Mouse (Mus musculus): ENCODE measurements around the gene Hsd11b1. TPM values are rescaled to one million over a fixed set of nuclear protein-coding genes. Genes with fewer than 3 reads are reported as not detected.

Gene Hsd11b1
- polyA plus RNA-seq, 1 experiment from 2014 or later = 0.87 TPM

- H3K9me3 ChIP-seq (ENCODE audit: control insufficient read depth, low read length) = no peaks in the 10 kb centered on the region
- peak overlapping the region; percentile 33 for H3K4me2 ChIP-seq (ENCODE audit: low read length)
- whole genome bisulfite sequencing = 54% methylated on average over 6 of the region's 6 CpGs
- H3K9ac ChIP-seq (ENCODE audit: low read length) = no peak overlapping the region
- peaks cover 11% of the 10 kb centered on the region; the same call in 1 of the 2 replicates for H3K4me1 ChIP-seq (replicated peaks; ENCODE audit: control insufficient read depth, insufficient read depth, low read length)
- no peaks in the 10 kb centered on the region for H3K36me3 ChIP-seq (ENCODE audit: control insufficient read depth, insufficient read depth, low read length)
- H3K27me3 ChIP-seq (replicated peaks; ENCODE audit: control insufficient read depth, insufficient read depth, low read length) = no peaks in the 10 kb centered on the region
- no peak overlapping the region for H3K4me3 ChIP-seq (ENCODE audit: low read depth, low read length)
- peak; percentile 67 for DNase-seq (ENCODE audit: low spot score)
- H3K27ac ChIP-seq (ENCODE audit: low read depth) = no peak overlapping the region
- ATAC-seq (replicated peaks; ENCODE audit: low FRiP score, low TSS enrichment, low read depth) = peak; percentile 91
Observed at GRCm38 (mm10) chr1:193301216-193302092, 37.6 kb upstream of the Hsd11b1 start.

GRCm38 (mm10) chr1:193299995-193300394 is 36.1 kb upstream of the Hsd11b1 start:
- H3K4me3 ChIP-seq (ENCODE audit: low read depth, low read length) = no peak overlapping the region
- H3K27me3 ChIP-seq (replicated peaks; ENCODE audit: control insufficient read depth, insufficient read depth, low read length) = no peaks in the 10 kb centered on the region
- no peak overlapping the region for H3K9ac ChIP-seq (ENCODE audit: low read length)
- no peaks in the 10 kb centered on the region for H3K9me3 ChIP-seq (ENCODE audit: control insufficient read depth, low read length)
- WGBS = 67% methylated on average over 1 of the region's 1 CpGs
- H3K4me2 ChIP-seq (ENCODE audit: low read length) = no peak overlapping the region
- ATAC-seq (replicated peaks; ENCODE audit: low FRiP score, low TSS enrichment, low read depth) = no peak
- no peak for DNase-seq (ENCODE audit: low spot score)
- no peaks in the 10 kb centered on the region for H3K36me3 ChIP-seq (ENCODE audit: control insufficient read depth, insufficient read depth, low read length)
- no peak overlapping the region for H3K27ac ChIP-seq (ENCODE audit: low read depth)
- H3K4me1 ChIP-seq (replicated peaks; ENCODE audit: control insufficient read depth, insufficient read depth, low read length) = peaks cover 11% of the 10 kb centered on the region; the same call in 1 of the 2 replicates

DNA sequence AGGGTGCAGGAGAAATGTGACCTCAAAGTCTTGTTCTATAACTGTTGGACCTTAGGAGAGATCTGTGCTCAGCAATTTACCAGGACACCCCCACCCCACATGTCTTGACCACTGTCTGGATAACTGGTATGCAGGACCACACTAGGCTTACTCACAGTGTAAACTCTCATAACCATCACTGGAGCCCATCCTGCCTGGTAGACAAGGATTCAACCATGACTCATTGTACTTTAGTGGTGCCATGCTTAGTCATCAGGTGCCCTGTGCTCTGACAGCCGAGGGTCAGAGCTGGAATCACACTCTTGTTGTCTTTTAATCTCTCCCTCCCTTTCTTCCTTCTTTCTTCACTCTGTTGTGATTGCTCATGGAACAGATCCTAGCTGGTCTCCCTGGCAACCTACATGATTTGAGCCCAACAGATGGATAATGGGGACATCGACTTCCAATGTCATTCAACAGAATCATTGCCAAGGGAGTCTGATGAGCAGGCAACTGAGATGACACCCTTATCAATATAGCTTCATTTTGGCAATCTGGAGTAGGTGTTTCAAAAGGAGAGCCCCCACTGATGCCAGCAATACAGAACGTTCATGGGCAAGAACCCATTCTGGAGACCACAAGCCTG is 34.4 kb upstream of the Hsd11b1 start:
- Histone ChIP-seq H3K9me3 (ENCODE audit: control insufficient read depth, low read length) (no peaks in the 10 kb centered on the region), H3K36me3 (ENCODE audit: control insufficient read depth, insufficient read depth, low read length) (no peaks in the 10 kb centered on the region), H3K4me1 (replicated peaks; ENCODE audit: control insufficient read depth, insufficient read depth, low read length) (peaks cover 11% of the 10 kb centered on the region; the same call in 1 of the 2 replicates), H3K4me2 (ENCODE audit: low read length) (no peak overlapping the region), H3K27ac (ENCODE audit: low read depth) (no peak overlapping the region), H3K9ac (ENCODE audit: low read length) (no peak overlapping the region), H3K4me3 (ENCODE audit: low read depth, low read length) (no peak overlapping the region), H3K27me3 (replicated peaks; ENCODE audit: control insufficient read depth, insufficient read depth, low read length) (no peaks in the 10 kb centered on the region)
- WGBS = 85% methylated on average over 3 of the region's 3 CpGs
- DNase-seq (ENCODE audit: low spot score) (no peak), ATAC-seq (replicated peaks; ENCODE audit: low FRiP score, low TSS enrichment, low read depth) (no peak)

DNA sequence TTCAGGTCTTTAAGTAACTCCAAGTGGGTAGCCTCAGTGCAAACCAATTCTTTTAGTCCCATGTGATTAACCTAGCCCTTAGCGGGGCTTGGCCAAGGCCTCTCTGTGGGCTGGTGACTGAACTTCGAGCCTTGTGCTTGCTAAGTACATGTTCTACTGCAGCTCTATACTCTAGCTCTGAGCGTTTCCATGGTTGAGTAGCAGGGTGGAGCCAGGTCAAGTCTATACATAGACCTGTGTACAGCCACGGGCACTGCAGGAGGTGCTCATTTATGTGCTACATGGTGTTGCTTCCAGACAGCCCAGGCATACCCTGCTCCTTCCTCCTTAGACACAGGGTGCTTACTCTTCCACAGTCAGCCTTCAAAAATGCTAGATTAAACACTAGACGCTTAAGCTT is 32.0 kb upstream of the Hsd11b1 start:
- no peak overlapping the region for H3K27ac ChIP-seq (ENCODE audit: low read depth)
- H3K4me3 ChIP-seq (ENCODE audit: low read depth, low read length) = no peak overlapping the region
- WGBS = 75% methylated on average over 5 of the region's 5 CpGs
- ATAC-seq (replicated peaks; ENCODE audit: low FRiP score, low TSS enrichment, low read depth) = no peak
- no peak overlapping the region for H3K4me2 ChIP-seq (ENCODE audit: low read length)
- H3K36me3 ChIP-seq (ENCODE audit: control insufficient read depth, insufficient read depth, low read length) = no peaks in the 10 kb centered on the region
- H3K27me3 ChIP-seq (replicated peaks; ENCODE audit: control insufficient read depth, insufficient read depth, low read length) = no peaks in the 10 kb centered on the region
- no peak overlapping the region for H3K9ac ChIP-seq (ENCODE audit: low read length)
- no peaks in the 10 kb centered on the region for H3K9me3 ChIP-seq (ENCODE audit: control insufficient read depth, low read length)
- no peaks in the 10 kb centered on the region for H3K4me1 ChIP-seq (replicated peaks; ENCODE audit: control insufficient read depth, insufficient read depth, low read length)
- DNase-seq (ENCODE audit: low spot score) = no peak

- Histone ChIP-seq H3K9ac (ENCODE audit: low read length) (no peak overlapping the region), H3K27me3 (replicated peaks; ENCODE audit: control insufficient read depth, insufficient read depth, low read length) (no peaks in the 10 kb centered on the region), H3K9me3 (ENCODE audit: control insufficient read depth, low read length) (no peaks in the 10 kb centered on the region), H3K4me3 (ENCODE audit: low read depth, low read length) (no peak overlapping the region), H3K27ac (ENCODE audit: low read depth) (no peak overlapping the region), H3K4me1 (replicated peaks; ENCODE audit: control insufficient read depth, insufficient read depth, low read length) (no peaks in the 10 kb centered on the region), H3K36me3 (ENCODE audit: control insufficient read depth, insufficient read depth, low read length) (no peaks in the 10 kb centered on the region), H3K4me2 (ENCODE audit: low read length) (no peak overlapping the region)
- ATAC-seq (replicated peaks; ENCODE audit: low FRiP score, low TSS enrichment, low read depth) (no peak), DNase-seq (ENCODE audit: low spot score) (no peak)
- 79% methylated on average over 3 of the region's 3 CpGs for WGBS
Observed at GRCm38 (mm10) chr1:193293926-193294325, 30.1 kb upstream of the Hsd11b1 start.

DNA sequence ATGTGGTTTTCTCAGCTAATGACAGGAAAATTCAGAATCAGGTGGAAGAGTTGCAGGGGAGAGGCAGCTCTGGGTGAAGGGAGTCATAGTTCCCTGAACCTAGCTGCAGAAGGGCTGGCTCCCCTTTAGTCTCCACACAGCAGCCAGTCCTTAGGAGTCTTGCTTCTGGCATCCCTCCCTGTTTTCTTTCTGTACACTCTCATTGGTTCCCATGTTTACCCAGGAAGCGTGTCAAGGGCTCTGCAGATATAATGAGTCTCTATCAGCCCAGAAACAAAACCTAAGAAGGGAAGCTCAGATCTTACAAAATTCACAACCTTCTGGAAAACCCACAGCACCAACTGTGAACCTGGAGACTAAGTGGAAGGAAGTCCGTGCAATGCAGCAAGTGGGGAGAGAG is 29.2 kb upstream of the Hsd11b1 start:
- no peak overlapping the region for H3K9ac ChIP-seq (ENCODE audit: low read length)
- H3K4me2 ChIP-seq (ENCODE audit: low read length) = no peak overlapping the region
- 53% methylated on average over 2 of the region's 2 CpGs for WGBS
- H3K4me1 ChIP-seq (replicated peaks; ENCODE audit: control insufficient read depth, insufficient read depth, low read length) = no peaks in the 10 kb centered on the region
- DNase-seq (ENCODE audit: low spot score) = no peak
- H3K36me3 ChIP-seq (ENCODE audit: control insufficient read depth, insufficient read depth, low read length) = no peaks in the 10 kb centered on the region
- H3K9me3 ChIP-seq (ENCODE audit: control insufficient read depth, low read length) = no peaks in the 10 kb centered on the region
- no peak for ATAC-seq (replicated peaks; ENCODE audit: low FRiP score, low TSS enrichment, low read depth)
- H3K27me3 ChIP-seq (replicated peaks; ENCODE audit: control insufficient read depth, insufficient read depth, low read length) = no peaks in the 10 kb centered on the region
- H3K27ac ChIP-seq (ENCODE audit: low read depth) = no peak overlapping the region
- H3K4me3 ChIP-seq (ENCODE audit: low read depth, low read length) = no peak overlapping the region

DNA sequence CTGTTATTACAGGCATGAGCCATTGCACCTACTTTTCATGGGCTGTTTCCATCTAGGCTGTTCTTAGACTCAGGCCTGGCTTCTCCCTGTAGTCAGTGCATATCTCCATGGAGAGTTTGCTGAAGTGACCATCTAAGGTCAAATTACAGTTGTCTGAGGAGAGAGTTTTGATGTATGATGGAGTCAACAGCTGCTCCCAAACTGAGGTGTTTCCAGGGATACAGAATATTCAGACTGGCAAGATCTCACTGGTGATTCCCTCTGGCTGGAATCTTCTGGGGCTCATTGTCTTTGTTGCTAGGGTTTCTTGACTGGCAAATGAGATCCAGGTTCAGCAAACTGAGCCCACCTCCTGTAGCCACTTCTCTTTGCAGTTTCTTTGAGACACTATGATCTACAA is 26.8 kb upstream of the Hsd11b1 start:
- Histone ChIP-seq H3K36me3 (ENCODE audit: control insufficient read depth, insufficient read depth, low read length) (no peaks in the 10 kb centered on the region), H3K4me2 (ENCODE audit: low read length) (no peak overlapping the region), H3K4me1 (replicated peaks; ENCODE audit: control insufficient read depth, insufficient read depth, low read length) (no peaks in the 10 kb centered on the region), H3K27ac (ENCODE audit: low read depth) (no peak overlapping the region), H3K9ac (ENCODE audit: low read length) (no peak overlapping the region), H3K27me3 (replicated peaks; ENCODE audit: control insufficient read depth, insufficient read depth, low read length) (no peaks in the 10 kb centered on the region), H3K9me3 (ENCODE audit: control insufficient read depth, low read length) (no peaks in the 10 kb centered on the region), H3K4me3 (ENCODE audit: low read depth, low read length) (no peak overlapping the region)
- ATAC-seq (replicated peaks; ENCODE audit: low FRiP score, low TSS enrichment, low read depth) (no peak), DNase-seq (ENCODE audit: low spot score) (no peak)

DNA sequence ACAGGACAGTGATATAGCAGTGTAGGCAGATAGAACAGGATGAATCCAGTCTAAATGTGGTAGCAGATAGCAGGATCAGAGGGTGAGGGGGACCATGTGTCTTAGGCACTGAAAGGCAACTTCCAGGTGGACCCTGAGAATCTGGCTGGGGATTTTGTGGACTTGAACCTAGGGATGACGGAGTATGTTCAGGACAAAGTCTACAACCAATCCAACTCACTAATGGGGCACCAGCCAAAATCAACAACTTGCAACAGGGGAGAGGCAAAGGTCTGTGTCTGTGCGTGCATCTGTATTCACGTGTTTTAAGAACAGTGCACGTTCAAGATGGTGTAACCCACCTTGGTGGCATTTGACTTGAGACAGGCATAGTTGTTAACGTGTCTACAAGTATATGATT is 26.0 kb upstream of the Hsd11b1 start:
- ATAC-seq (replicated peaks; ENCODE audit: low FRiP score, low TSS enrichment, low read depth) (no peak), DNase-seq (ENCODE audit: low spot score) (no peak)
- H3K4me3 ChIP-seq (ENCODE audit: low read depth, low read length) = no peak overlapping the region
- no peak overlapping the region for H3K27ac ChIP-seq (ENCODE audit: low read depth)
- no peaks in the 10 kb centered on the region for H3K4me1 ChIP-seq (replicated peaks; ENCODE audit: control insufficient read depth, insufficient read depth, low read length)
- WGBS = 89% methylated on average over 5 of the region's 5 CpGs
- H3K9ac ChIP-seq (ENCODE audit: low read length) = no peak overlapping the region
- H3K36me3 ChIP-seq (ENCODE audit: control insufficient read depth, insufficient read depth, low read length) = no peaks in the 10 kb centered on the region
- no peaks in the 10 kb centered on the region for H3K27me3 ChIP-seq (replicated peaks; ENCODE audit: control insufficient read depth, insufficient read depth, low read length)
- no peaks in the 10 kb centered on the region for H3K9me3 ChIP-seq (ENCODE audit: control insufficient read depth, low read length)
- H3K4me2 ChIP-seq (ENCODE audit: low read length) = no peak overlapping the region

- no peaks in the 10 kb centered on the region for H3K36me3 ChIP-seq (ENCODE audit: control insufficient read depth, insufficient read depth, low read length)
- ATAC-seq (replicated peaks; ENCODE audit: low FRiP score, low TSS enrichment, low read depth) = no peak
Observed at GRCm38 (mm10) chr1:193289076-193289475, 25.2 kb upstream of the Hsd11b1 start.

More at GRCm38 (mm10) chr1:193289076-193289475, 25.2 kb upstream of the Hsd11b1 start:
- 92% methylated on average over 3 of the region's 3 CpGs for WGBS
- Histone ChIP-seq H3K27me3 (replicated peaks; ENCODE audit: control insufficient read depth, insufficient read depth, low read length) (no peaks in the 10 kb centered on the region), H3K27ac (ENCODE audit: low read depth) (no peak overlapping the region), H3K9ac (ENCODE audit: low read length) (no peak overlapping the region), H3K4me3 (ENCODE audit: low read depth, low read length) (no peak overlapping the region), H3K9me3 (ENCODE audit: control insufficient read depth, low read length) (no peaks in the 10 kb centered on the region), H3K4me2 (ENCODE audit: low read length) (no peak overlapping the region), H3K4me1 (replicated peaks; ENCODE audit: control insufficient read depth, insufficient read depth, low read length) (no peaks in the 10 kb centered on the region)
- no peak for DNase-seq (ENCODE audit: low spot score)
